Mouse (Mus musculus) ES-E14 (cell line): ENCODE measurements around the gene Nppc.

ENCODE experiments used
- CHD2 ChIP-seq: IDR thresholded peaks from 2 replicates; pipeline ENCODE4 v1.6.1; 2014; ENCODE audit warnings: mild to moderate bottlenecking, low read depth, low read length, inconsistent platforms
- HCFC1 ChIP-seq: IDR thresholded peaks from 2 replicates; pipeline ENCODE4 v1.6.1; 2012; ENCODE audit warnings: low read length, inconsistent platforms, borderline replicate concordance; ENCODE audit not compliant: insufficient read depth
- MAFK ChIP-seq: IDR thresholded peaks from 2 replicates; pipeline ENCODE4 v1.6.1; 2014; ENCODE audit warnings: mild to moderate bottlenecking, low read depth, low read length, inconsistent platforms; ENCODE audit not compliant: insufficient read depth
- ZC3H11A ChIP-seq: IDR thresholded peaks from 2 replicates; pipeline ENCODE4 v1.6.1; 2012; ENCODE audit warnings: low read depth, mild to moderate bottlenecking, inconsistent platforms, low read length, borderline replicate concordance
- ZNF384 ChIP-seq: IDR thresholded peaks from 2 replicates; pipeline ENCODE4 v1.6.1; 2012; ENCODE audit warnings: low read depth, low read length, inconsistent platforms

- TF ChIP-seq MAFK, result no peak
- TF ChIP-seq CHD2, result no peak
- TF ChIP-seq HCFC1, result no peak
- no peak for TF ChIP-seq ZC3H11A
- TF ChIP-seq ZNF384, result no peak
Observed at GRCm38 (mm10) chr1:86629936-86630335, 40.4 kb downstream of the Nppc start.
